Mouse (Mus musculus) E14TG2a.4 (cell line): ENCODE results near the gene 1700029P11Rik.

Experiments
- H3K27me3 ChIP-seq: 2 replicates; pipeline ENCODE4 v1.6.1; 2014; ENCODE audit warnings: low read length, control low read depth; ENCODE audit not compliant: insufficient read depth
- H3K36me3 ChIP-seq: 2 replicates; pipeline ENCODE4 v1.6.1; 2014; ENCODE audit warnings: low read length, control low read depth; ENCODE audit not compliant: insufficient read depth
- H3K4me1 ChIP-seq: replicated peaks from 2 replicates; pipeline ENCODE4 v1.6.1; 2014; ENCODE audit warnings: low read depth, low read length, control low read depth
- H3K4me3 ChIP-seq: replicated peaks from 2 replicates; pipeline ENCODE4 v1.5.1; 2014; ENCODE audit warnings: mild to moderate bottlenecking, low read length
- H3K9me3 ChIP-seq: 2 replicates; pipeline ENCODE4 v1.6.1; 2014; ENCODE audit warnings: low read length, control low read depth
- CTCF ChIP-seq: conservative IDR thresholded peaks from 2 replicates; pipeline ENCODE4 v1.5.1; 2014; ENCODE audit warnings: low read length
- NANOG ChIP-seq: IDR thresholded peaks from 2 replicates; pipeline ENCODE4 v1.6.1; 2014; ENCODE audit warnings: borderline replicate concordance, low read length, mixed read lengths
- POU5F1 ChIP-seq: IDR thresholded peaks from 2 replicates; pipeline ENCODE4 v1.6.1; 2014; ENCODE audit warnings: low read length, borderline replicate concordance

Gene 1700029P11Rik

GRCm38 (mm10) chr15:81980321-81980720, at the start of gene 1700029P11Rik:
1700029P11Rik (plus strand) TSS chr15:81980540.
- TF ChIP-seq POU5F1 (no peak), CTCF (no peak), NANOG (no peak)
- Histone ChIP-seq H3K27me3 (no peaks in the 10 kb centered on the region), H3K4me1 (peaks cover 15% of the 10 kb centered on the region), H3K36me3 (no peaks in the 10 kb centered on the region), H3K9me3 (peaks cover 21% of the 10 kb centered on the region), H3K4me3 (peak within 1 kb of the TSS; percentile 62)

GRCm38 (mm10) chr15:81932951-81933470, 47.3 kb upstream of the 1700029P11Rik start:
- Histone ChIP-seq H3K9me3 (no peaks in the 10 kb centered on the region), H3K4me1 (peaks cover 40% of the 10 kb centered on the region), H3K4me3 (no peak overlapping the region), H3K36me3 (no peaks in the 10 kb centered on the region), H3K27me3 (peaks cover 26% of the 10 kb centered on the region)
- TF ChIP-seq CTCF (no peak), NANOG (no peak), POU5F1 (no peak)

- peaks cover 27% of the 10 kb centered on the region for H3K27me3 ChIP-seq
- no peak for TF ChIP-seq POU5F1
- TF ChIP-seq NANOG: no peak
- TF ChIP-seq CTCF: no peak
- no peaks in the 10 kb centered on the region for H3K36me3 ChIP-seq
- H3K9me3 ChIP-seq: no peaks in the 10 kb centered on the region
- no peak overlapping the region for H3K4me3 ChIP-seq
- H3K4me1 ChIP-seq: peaks cover 46% of the 10 kb centered on the region
Measured at GRCm38 (mm10) chr15:81933986-81934385, 46.4 kb upstream of the 1700029P11Rik start.

GRCm38 (mm10) chr15:81935869-81936637, 44.3 kb upstream of the 1700029P11Rik start:
- Histone ChIP-seq H3K27me3 (peaks cover 27% of the 10 kb centered on the region), H3K4me1 (peaks cover 48% of the 10 kb centered on the region), H3K36me3 (no peaks in the 10 kb centered on the region), H3K9me3 (no peaks in the 10 kb centered on the region), H3K4me3 (peak overlapping the region; percentile 65; the same call in 1 of the 2 replicates)
- TF ChIP-seq POU5F1 (no peak), CTCF (no peak), NANOG (no peak)

GRCm38 (mm10) chr15:81936679-81937078, 43.7 kb upstream of the 1700029P11Rik start, which contains the start of gene Csdc2:
Csdc2 (plus strand) TSS chr15:81936759.
- H3K4me3 ChIP-seq: peak within 1 kb of the TSS; percentile 65
- TF ChIP-seq POU5F1 (no peak), NANOG (no peak), CTCF (no peak)
- H3K36me3 ChIP-seq: no peaks in the 10 kb centered on the region
- peaks cover 27% of the 10 kb centered on the region for H3K27me3 ChIP-seq
- H3K4me1 ChIP-seq: peaks cover 48% of the 10 kb centered on the region
- no peaks in the 10 kb centered on the region for H3K9me3 ChIP-seq

GRCm38 (mm10) chr15:81937098-81937972, 43.0 kb upstream of the 1700029P11Rik start:
- TF ChIP-seq NANOG (no peak), CTCF (no peak), POU5F1 (no peak)
- Histone ChIP-seq H3K4me1 (peaks cover 49% of the 10 kb centered on the region), H3K4me3 (peak overlapping the region; percentile 65), H3K27me3 (peaks cover 27% of the 10 kb centered on the region), H3K9me3 (no peaks in the 10 kb centered on the region), H3K36me3 (no peaks in the 10 kb centered on the region)

- Histone ChIP-seq H3K4me3 (no peak overlapping the region), H3K36me3 (no peaks in the 10 kb centered on the region), H3K4me1 (peaks cover 45% of the 10 kb centered on the region), H3K9me3 (no peaks in the 10 kb centered on the region), H3K27me3 (peaks cover 29% of the 10 kb centered on the region)
- TF ChIP-seq NANOG (no peak), POU5F1 (no peak), CTCF (peak; percentile 50)
Measured at GRCm38 (mm10) chr15:81938246-81938645, 42.1 kb upstream of the 1700029P11Rik start.

GRCm38 (mm10) chr15:81939157-81939715, 41.1 kb upstream of the 1700029P11Rik start:
- Histone ChIP-seq H3K4me3 (no peak overlapping the region), H3K27me3 (peaks cover 22% of the 10 kb centered on the region), H3K4me1 (peaks cover 46% of the 10 kb centered on the region), H3K9me3 (no peaks in the 10 kb centered on the region), H3K36me3 (no peaks in the 10 kb centered on the region)
- TF ChIP-seq CTCF: no peak
- TF ChIP-seq POU5F1: no peak
- TF ChIP-seq NANOG: no peak
